9 mouse cellular contexts compared by ENCODE assay signal in genomic region chr2:170356667-170357374, GRCm38 (mm10).
A peak's percentile ranks its signal among the peaks of the same experiment; 100 is the strongest.
DNase-seq lines count a peak whose midpoint lies in the region; ATAC-seq lines count a peak whose summit lies in the region.
"Had no signal": no experiment of that assay in that cellular context is flagged by ENCODE, and none has a peak within 500 bp of the region (broad histone marks: within the 10 kb centered on the region; RNA-seq: fewer than 3 reads in every experiment).

No protein-coding gene starts in this region.

- H3K27me3 ChIP-seq in heart, embryonic 12.5 days (replicated peaks): no peaks in the 10 kb centered on the region
- H3K27me3 ChIP-seq in heart, embryonic 10.5 days (ENCODE audit: insufficient read depth, poor library complexity, severe bottlenecking): no peaks in the 10 kb centered on the region

- H3K4me3 ChIP-seq in heart, embryonic 12.5 days: no peak overlapping the region
- H3K4me3 ChIP-seq in heart, embryonic 10.5 days: no peak overlapping the region
- H3K4me3 ChIP-seq: myocyte had no signal

- no peaks in the 10 kb centered on the region for H3K9me3 ChIP-seq in heart, embryonic 12.5 days (replicated peaks)
- 0 out of 2 replicates have a peak, but pooled peaks cover 2% of the 10 kb centered on the region for H3K9me3 ChIP-seq in heart, embryonic 10.5 days

- H3K27ac ChIP-seq in heart, embryonic 12.5 days (ENCODE audit: poor library complexity, severe bottlenecking): no peak overlapping the region
- no peak overlapping the region for H3K27ac ChIP-seq in heart, embryonic 10.5 days

- no peaks in the 10 kb centered on the region for H3K36me3 ChIP-seq in heart, embryonic 12.5 days
- no peaks in the 10 kb centered on the region for H3K36me3 ChIP-seq in heart, embryonic 10.5 days

- H3K4me2 ChIP-seq in heart, embryonic 12.5 days: 0 out of 2 replicates have a peak overlapping the region, but pooled peaks have one; percentile 4

- DNase-seq in heart, embryonic 10.5 days (ENCODE audit: low spot score): no peak
- peak; percentile 30 for DNase-seq in thymus, postnatal 0 days (ENCODE audit: low spot score)
- DNase-seq in thymus, adult 18-20 months: no peak
- DNase-seq in lung, postnatal 10 days: peak; percentile 57
- no peak for DNase-seq in frontal cortex, postnatal 14 days (ENCODE audit: low spot score in 2 of 2)
- no peak for DNase-seq in urinary bladder, postnatal 4 days (ENCODE audit: low spot score in 2 of 2)

- whole genome bisulfite sequencing in heart, embryonic 12.5 days: 42% methylated on average over 16 of the region's 16 CpGs
- WGBS in heart, embryonic 10.5 days: 43% methylated on average over 16 of the region's 16 CpGs

- no peak for ATAC-seq in heart, embryonic 12.5 days (ENCODE audit: insufficient number of reproducible peaks, low FRiP score)
- no peak for ATAC-seq in erythroblast, adult 5-6 weeks (replicated peaks; ENCODE audit: low FRiP score, poor library complexity, severe bottlenecking)

- H3K4me1 ChIP-seq in heart, embryonic 12.5 days (replicated peaks): peaks cover 3% of the 10 kb centered on the region
- peaks cover 7% of the 10 kb centered on the region for H3K4me1 ChIP-seq in heart, embryonic 10.5 days

- no peak overlapping the region for H3K9ac ChIP-seq in heart, embryonic 12.5 days

Comparison
In these comparisons a context has a peak if more than half of its experiments do, and no peak if none do; other contexts are left out.
1. DNase-seq: peak in thymus, postnatal 0 days (single experiment) and lung, postnatal 10 days (single experiment); none in heart, embryonic 10.5 days (single experiment), thymus, adult 18-20 months (0 of 2), frontal cortex, postnatal 14 days (0 of 2) and urinary bladder, postnatal 4 days (0 of 2).